22 mouse cellular contexts compared by ENCODE assay signal in the genomic region with DNA sequence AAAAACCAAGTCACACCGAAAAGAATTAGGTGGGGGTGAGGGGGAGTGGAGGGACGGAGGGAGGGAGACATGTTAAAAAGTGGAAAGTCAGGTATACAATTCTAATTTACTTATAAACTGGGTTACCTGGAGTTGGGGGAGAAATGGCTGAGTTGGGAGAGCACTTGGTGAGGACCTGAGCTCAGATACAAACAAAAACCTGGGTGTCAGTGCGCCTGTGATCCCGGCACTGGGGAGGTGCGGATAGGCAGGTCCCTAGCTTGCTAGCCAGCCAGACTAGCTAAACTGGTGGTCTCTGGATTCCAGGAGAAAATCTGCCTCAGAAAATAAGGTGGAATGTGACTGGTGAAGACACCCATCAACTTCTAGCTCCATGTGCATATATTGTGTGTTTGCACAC.
"Had no signal": no experiment of that assay in that cellular context is flagged by ENCODE, and none has a peak within 500 bp of the region (broad histone marks: within the 10 kb centered on the region; RNA-seq: fewer than 3 reads in every experiment).

No protein-coding gene starts in this region.

- H3K9ac ChIP-seq: heart, embryonic 12.5 days; hindbrain, embryonic 13.5 days; hindbrain, embryonic 15.5 days; kidney, embryonic 15.5 days; limb, embryonic 13.5 days; limb, embryonic 15.5 days; liver, embryonic 12.5 days had no signal

- H3K4me1 ChIP-seq: hindbrain, embryonic 13.5 days; hindbrain, embryonic 15.5 days; limb, embryonic 15.5 days; liver, embryonic 12.5 days had no signal

- H3K9me3 ChIP-seq: heart, embryonic 12.5 days; hindbrain, embryonic 13.5 days; hindbrain, embryonic 15.5 days; kidney, embryonic 15.5 days; limb, embryonic 13.5 days; limb, embryonic 15.5 days had no signal

- H3K4me2 ChIP-seq: heart, embryonic 12.5 days; hindbrain, embryonic 13.5 days; hindbrain, embryonic 15.5 days; kidney, embryonic 15.5 days; limb, embryonic 13.5 days; limb, embryonic 15.5 days; liver, embryonic 12.5 days had no signal

- ATAC-seq: hindbrain, postnatal 0 days; intestine, embryonic 16.5 days; liver, embryonic 12.5 days had no signal

- H3K27ac ChIP-seq: hindbrain, embryonic 13.5 days; hindbrain, embryonic 15.5 days; hindbrain, postnatal 0 days; kidney, embryonic 15.5 days; kidney, postnatal 0 days; limb, embryonic 13.5 days; limb, embryonic 15.5 days; liver, embryonic 12.5 days had no signal

- H3K36me3 ChIP-seq: heart, embryonic 12.5 days; hindbrain, embryonic 13.5 days; hindbrain, embryonic 15.5 days; kidney, embryonic 15.5 days; limb, embryonic 13.5 days; limb, embryonic 15.5 days; liver, embryonic 12.5 days had no signal

- H3K4me3 ChIP-seq: heart, embryonic 12.5 days; hindbrain, embryonic 13.5 days; hindbrain, embryonic 15.5 days; kidney, embryonic 15.5 days; limb, embryonic 13.5 days; limb, embryonic 15.5 days; liver, embryonic 12.5 days had no signal

- DNase-seq: gastrocnemius, postnatal 14 days; gastrocnemius, postnatal 36 days; heart, adult 18-20 months; heart, postnatal 10 days; kidney, adult 11 months; kidney, adult 2 months; kidney, adult 9 months; kidney, postnatal 14 days; kidney, postnatal 36 days; layer of hippocampus, adult 9-11 months; layer of hippocampus, postnatal 36 days; left cerebral cortex, postnatal 4 days had no signal

- H3K27me3 ChIP-seq: heart, embryonic 12.5 days; hindbrain, embryonic 13.5 days; hindbrain, embryonic 15.5 days; kidney, embryonic 15.5 days; limb, embryonic 13.5 days; limb, embryonic 15.5 days; liver, embryonic 12.5 days had no signal
